Mouse (Mus musculus): ENCODE results near the gene Dcaf11.
A peak's percentile ranks its signal among the peaks of the same experiment; 100 is the strongest.

The Dcaf11 gene

GRCm38 (mm10) chr14:55559799-55560201, at the start of gene Dcaf11:
TSS of gene Dcaf11 (plus strand) at chr14:55560006.
- peak; percentile 93 for DNase-seq

DNA sequence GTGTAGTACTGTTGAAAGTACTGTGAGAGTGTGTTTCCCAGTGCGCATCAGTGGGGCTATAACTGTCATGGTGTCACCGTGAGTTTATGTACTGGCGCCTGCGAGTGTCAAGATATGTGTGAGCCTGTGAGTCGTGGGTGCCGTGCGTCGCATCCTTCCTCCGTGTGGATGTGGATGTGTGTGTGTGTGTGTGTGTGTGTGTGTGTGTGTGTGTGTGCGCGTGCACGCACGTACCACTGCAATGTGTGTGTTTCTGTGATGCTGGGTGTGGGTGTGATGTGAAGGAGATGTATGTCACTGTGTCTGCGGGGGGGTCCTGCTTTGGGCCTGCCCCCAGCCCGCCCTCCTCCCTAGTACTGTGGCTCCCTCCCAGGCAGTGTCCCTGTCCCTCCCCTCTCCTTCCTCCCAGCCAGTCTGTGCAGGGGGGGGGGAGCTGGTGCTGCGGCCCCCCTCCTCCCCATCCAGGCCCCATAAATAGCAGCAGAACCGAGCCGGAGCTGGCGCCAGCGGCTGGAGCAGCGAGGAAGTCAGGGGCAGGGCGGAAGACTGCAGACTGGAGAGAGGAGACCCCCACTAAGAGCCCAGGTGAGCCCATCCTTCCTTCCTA, 49.6 kb upstream of the Dcaf11 start, which contains the start of gene Cpne6:
TSS of gene Cpne6 (plus strand) at position 321 of the 607 bp plus-strand sequence.
- DNase-seq: no peak

DNA sequence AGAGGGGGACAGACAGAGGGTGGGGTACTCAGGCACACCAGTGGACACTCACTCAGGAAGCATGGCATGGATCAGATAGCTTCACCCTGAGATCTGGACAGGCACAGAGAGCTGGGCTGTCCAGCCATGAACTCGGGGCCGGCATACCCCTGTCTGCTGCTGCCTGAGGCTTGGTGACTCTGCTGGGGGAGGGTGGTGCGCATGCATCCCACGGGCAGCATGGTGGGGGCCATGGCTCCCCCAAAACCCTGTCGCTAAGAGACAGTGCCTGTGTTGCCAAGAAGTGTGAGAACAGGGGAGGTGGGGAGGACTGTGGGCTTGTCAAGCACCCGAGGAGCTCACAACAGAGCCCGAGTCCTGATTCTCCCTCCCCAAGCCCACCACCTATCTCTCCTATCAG, 48.8 kb upstream of the Dcaf11 start:
- no peak for DNase-seq

- no peak for DNase-seq
These were observed 45.9 kb upstream of the Dcaf11 start for GRCm38 (mm10) chr14:55513927-55514326.

DNA sequence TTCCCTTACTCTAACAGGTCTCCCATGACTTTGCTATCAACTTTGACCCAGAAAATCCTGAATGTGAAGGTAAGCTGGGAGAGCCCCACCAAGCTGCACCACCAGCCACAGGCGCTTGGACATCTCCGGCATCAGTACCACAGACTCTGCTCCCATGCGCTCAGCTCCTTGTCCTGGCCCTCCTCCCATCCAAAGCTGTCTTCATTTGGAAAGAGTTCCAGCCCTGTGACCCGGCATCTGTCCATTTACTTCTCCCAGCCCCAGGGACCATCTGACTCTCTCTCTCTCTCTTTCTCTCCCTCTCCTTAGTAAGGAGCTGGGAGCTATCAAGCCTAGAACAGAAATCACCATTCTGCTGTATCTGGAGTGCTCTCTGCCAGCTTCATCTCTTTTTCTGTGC, 44.0 kb upstream of the Dcaf11 start:
- no peak for DNase-seq

GRCm38 (mm10) chr14:55518897-55519296, 40.9 kb upstream of the Dcaf11 start:
- no peak for DNase-seq

GRCm38 (mm10) chr14:55519604-55520003, 40.2 kb upstream of the Dcaf11 start:
- DNase-seq: no peak

DNA sequence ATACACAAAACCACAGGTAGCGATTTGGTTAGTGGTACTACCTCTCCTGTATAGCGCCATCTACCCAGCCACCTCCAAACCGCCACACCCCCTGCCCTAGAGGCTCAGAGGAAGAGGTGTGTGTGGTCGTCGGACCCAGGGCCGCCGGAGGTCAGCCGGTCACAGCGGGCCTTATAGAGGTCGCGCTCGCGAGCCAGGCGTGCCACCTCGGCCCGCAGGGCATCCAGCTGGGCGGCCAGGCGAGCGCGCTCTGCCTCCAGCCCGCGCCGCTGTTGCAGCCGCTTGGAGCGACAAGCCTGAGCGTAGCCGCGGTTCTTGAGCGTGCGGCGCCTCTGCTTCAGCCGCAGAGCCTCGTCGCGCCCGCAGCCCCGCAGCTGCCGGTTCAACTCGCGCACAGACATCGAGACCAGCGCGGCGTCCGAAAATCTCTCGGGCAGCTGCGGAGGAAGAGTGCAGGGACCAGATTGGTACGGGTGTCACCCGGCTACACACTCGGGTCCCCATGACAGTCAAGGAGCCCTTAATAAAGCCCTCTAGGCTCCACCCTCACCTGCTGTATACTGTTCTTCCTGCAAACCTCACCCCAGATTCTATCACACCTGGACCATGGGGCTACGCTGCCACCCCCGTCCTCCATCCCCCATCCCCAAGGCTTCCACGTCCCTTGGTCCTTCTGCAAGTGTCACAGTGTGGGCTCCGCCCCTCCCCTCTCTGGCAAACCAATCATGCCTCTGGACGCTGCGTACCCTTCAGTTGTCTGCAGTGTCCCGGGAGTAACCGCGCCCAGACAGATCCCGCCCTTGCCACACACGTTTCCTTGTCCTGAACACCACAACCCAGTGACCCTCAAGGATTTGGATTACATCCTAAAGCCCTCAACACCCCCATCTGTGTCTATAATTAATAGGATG, 39.1 kb upstream of the Dcaf11 start:
- peak; percentile 76 for DNase-seq

GRCm38 (mm10) chr14:55524062-55524461, 35.7 kb upstream of the Dcaf11 start:
- no peak for DNase-seq

GRCm38 (mm10) chr14:55524785-55525184, 35.0 kb upstream of the Dcaf11 start, which contains the start of gene Nrl:
TSS of gene Nrl (minus strand) at chr14:55524981.
- DNase-seq: no peak

GRCm38 (mm10) chr14:55526674-55527073, 33.1 kb upstream of the Dcaf11 start:
- DNase-seq: no peak

GRCm38 (mm10) chr14:55527940-55528339, 31.9 kb upstream of the Dcaf11 start:
- peak; percentile 48 for DNase-seq

GRCm38 (mm10) chr14:55536116-55536745, 23.6 kb upstream of the Dcaf11 start:
- DNase-seq: no peak

DNA sequence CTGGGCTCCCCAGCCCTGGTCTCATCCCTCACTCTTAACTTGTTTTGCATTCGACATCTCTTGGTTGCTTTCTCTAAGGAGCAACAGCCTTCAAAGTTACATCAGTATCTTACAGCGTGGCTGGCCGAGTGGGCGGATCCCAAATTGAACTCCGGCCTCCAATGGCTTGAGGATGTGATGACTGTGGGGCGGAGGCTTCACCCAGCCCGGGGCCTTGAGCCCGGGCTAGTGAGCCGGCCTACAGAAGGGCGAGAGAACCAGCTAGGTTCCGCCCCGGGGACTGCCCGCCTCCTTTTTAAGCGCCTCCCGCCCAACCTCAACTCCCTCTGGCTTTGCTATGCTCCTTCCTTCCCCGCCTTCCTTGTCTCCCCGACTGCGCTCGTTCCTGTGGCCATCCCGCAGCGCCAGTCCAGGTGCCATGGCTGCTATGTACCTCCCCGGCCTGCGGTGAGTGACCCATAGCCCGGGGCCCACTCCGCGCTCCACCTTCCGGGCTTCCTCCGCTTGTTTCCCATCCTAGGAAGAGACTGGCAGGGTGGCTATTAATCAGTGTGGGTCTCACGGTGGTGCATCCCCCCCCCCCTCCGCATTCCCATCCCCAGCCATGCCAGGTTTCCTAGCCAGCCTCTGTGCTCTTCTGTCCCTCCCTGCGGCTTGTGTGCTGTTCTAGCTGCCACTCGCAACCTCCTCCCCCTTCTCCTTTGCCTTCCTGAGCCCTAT, 19.6 kb upstream of the Dcaf11 start, which contains the start of gene Pck2:
TSS of gene Pck2 (plus strand) at position 200 of the 720 bp plus-strand sequence.
- peak; percentile 89 for DNase-seq

DNA sequence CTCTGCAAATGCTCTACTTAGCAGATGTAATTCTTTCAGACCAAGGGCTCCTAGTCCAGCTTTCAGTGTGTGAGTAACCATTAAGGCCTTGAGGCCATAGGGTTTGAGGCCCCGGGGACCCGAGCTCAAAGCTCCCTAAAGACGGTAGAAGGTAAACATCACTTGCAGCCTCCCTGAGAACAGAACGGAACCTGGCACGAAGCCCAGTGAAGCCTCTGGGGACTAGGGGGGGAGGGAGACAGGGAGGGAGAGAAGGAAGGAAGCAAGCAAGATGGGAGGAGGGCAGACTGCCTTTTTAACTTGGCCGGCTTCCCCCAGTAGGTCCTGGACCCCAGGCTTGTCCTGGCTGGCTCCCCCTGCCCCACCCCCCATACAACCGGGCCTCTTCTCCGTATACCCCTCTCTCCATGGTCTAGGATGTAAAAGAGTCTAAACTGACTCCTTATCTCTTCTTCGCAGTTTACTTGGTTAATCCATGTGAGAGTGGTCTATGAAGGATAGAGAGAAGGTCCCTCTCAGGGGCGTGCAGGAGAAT, 19.0 kb upstream of the Dcaf11 start:
- DNase-seq: peak; percentile 88

DNA sequence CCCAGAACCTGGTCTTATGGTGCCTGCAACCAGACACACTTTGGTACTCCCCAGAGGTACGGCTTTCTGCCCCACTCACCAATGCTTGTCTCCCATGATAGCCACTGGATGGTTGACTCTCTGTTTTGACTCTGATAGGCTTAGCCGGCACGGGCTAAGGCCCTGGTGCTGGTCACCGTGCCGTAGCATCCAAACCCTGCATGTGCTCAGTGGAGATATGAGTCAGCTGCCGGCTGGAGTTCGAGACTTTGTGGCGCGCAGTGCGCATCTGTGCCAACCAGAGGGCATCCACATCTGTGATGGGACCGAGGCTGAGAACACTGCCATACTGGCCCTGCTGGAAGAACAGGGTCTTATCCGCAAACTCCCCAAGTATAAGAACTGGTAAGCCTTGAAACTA, 17.5 kb upstream of the Dcaf11 start:
- no peak for DNase-seq

DNA sequence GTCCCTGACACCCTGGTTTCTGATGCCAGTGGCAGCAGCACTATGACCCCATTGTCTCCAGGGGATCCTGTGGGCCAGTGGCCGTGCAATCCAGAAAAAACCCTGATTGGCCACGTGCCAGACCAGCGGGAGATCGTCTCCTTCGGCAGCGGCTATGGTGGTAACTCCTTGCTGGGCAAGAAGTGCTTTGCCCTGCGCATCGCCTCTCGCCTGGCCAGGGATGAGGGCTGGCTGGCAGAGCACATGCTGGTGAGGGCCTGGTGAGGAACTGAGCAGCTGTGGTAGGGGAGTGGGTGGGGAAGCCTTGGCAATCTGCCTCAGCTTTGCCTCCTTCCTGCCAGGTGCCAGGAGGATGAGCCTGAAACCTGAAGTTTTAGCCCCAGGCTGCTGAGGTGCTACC, 15.5 kb upstream of the Dcaf11 start:
- peak; percentile 47 for DNase-seq

DNA sequence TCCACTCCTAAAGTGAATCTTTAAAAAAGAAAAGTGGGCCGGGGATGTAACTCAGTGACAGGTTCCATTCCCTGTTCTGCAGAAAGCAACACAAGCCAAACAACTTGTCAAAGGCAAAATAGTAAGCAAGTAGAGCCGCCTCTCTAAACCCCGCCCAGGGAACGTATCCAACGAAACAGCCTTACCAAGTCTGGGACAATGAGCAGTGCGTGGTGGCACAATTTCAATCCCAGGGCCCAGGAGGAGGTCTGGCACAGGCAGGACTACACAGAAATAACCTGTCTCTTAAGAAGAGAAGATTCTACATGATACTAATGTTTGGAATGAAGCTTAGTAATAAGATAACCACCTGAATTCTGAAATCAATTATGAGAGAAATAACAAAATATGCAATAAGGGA, 9.6 kb upstream of the Dcaf11 start:
- no peak for DNase-seq

DNA sequence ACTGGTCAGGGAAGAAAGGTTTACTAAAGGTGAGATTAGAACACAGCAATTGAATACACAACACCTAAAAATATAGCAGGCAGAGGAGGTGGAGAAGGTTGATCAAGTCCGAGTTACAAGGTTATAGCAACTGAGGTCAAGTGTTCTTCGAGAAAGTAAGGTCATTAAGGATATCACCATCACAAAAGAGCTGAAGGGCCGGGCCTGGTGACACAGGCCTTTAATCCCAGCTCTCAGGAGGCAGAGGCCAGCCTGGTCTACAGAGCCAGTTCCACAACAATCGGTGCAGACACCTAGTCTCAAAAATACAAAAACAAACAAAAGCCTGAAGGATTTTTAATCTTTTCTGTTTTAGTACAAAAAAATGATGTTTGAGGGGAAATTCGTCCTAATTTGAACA, 8.5 kb upstream of the Dcaf11 start:
- DNase-seq: no peak

GRCm38 (mm10) chr14:55551794-55552193, 8.0 kb upstream of the Dcaf11 start:
- DNase-seq: no peak

DNA sequence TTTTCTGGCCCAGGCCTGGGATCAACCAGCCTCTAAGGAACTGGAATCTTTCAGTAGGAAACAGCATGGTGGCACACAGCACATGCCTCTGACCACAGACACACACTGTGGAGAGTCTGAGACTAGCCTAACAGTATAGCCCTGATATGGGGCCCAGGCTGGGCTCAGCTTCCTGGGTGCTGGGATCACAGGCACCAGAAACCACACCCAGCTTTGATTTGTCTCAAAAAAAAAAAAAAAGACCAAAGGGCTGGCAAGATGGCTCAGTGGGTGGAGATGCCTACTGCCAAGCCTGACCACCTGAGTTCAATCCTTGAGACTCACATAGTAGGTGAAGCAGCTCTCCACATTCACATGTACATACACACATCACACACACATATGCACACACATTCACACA, 5.2 kb upstream of the Dcaf11 start:
- DNase-seq: no peak

- DNase-seq: no peak
These were observed 4.0 kb upstream of the Dcaf11 start for GRCm38 (mm10) chr14:55555788-55556187.

DNA sequence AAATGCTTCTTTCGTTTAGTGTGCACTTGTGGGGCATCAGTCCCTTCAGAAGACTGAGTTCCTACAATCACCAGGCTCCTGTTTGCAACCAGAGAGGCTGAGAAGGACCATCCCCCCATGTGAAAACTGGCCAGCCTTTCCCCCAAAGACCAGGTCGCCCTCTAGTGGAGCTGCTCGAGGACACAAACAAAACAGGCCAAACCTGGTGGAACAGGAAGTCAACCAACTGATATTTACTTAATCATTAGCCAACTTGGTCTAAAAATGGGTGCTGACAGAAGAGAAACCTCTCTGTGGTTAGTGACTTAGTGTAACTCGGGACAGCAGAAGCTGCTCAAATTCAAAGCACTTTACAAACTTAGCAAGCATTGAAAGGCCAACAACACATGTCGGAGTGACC, 2.8 kb upstream of the Dcaf11 start:
- peak; percentile 85 for DNase-seq
